Mouse (Mus musculus) B cell, adult 62 days (primary cell): Measurements from ENCODE around the gene Coq8a. TPM values are rescaled to one million over a fixed set of nuclear protein-coding genes. Genes with fewer than 3 reads are reported as not detected.

Experiments used
- total RNA-seq: library from RNA; stranded (reverse); gene quantifications from 4 replicates; pipeline ENCODE4 v1.2.4, GENCODE M21; 2023

Gene Coq8a
- total RNA-seq = 146 to 167 TPM (median 150 TPM) in 4 replicates

GRCm38 (mm10) chr1:180198959-180199714, at the start of gene Coq8a:
Gene Coq8a (minus strand): TSS chr1:180199602.

Other genes with a start within 250 kb of the Coq8a start
- 0.81 to 1.2 TPM (median 0.85 TPM) in 4 replicates for gene Cdc42bpa, start 239.1 kb downstream of the Coq8a start, total RNA-seq
- 71.7 to 79.0 TPM (median 73.6 TPM) in 4 replicates for gene Psen2, start 63.8 kb upstream of the Coq8a start, total RNA-seq
- gene Itpkb, start 130.9 kb upstream of the Coq8a start, total RNA-seq = 121 to 129 TPM (median 127 TPM) in 4 replicates